Mouse (Mus musculus): ENCODE measurements around the gene Crybg1.

Gene Crybg1

GRCm38 (mm10) chr10:44148337-44149317, at the start of gene Crybg1:
TSS of gene Crybg1 (minus strand) at chr10:44148853.
- DNase-seq, result no peak

- DNase-seq, result no peak
Observed at GRCm38 (mm10) chr10:44177365-44177764, 28.7 kb upstream of the Crybg1 start.

GRCm38 (mm10) chr10:44176548-44176947, 27.9 kb upstream of the Crybg1 start:
- DNase-seq, result no peak

- no peak for DNase-seq
Observed at GRCm38 (mm10) chr10:44176120-44176519, 27.5 kb upstream of the Crybg1 start.

- no peak for DNase-seq
Observed at GRCm38 (mm10) chr10:44170145-44170544, 21.5 kb upstream of the Crybg1 start.

GRCm38 (mm10) chr10:44167061-44167460, 18.4 kb upstream of the Crybg1 start:
- peak; percentile 27 for DNase-seq

- no peak for DNase-seq
Observed at GRCm38 (mm10) chr10:44164258-44164975, 15.8 kb upstream of the Crybg1 start.

- no peak for DNase-seq
Observed at GRCm38 (mm10) chr10:44163028-44163427, 14.4 kb upstream of the Crybg1 start.

GRCm38 (mm10) chr10:44160150-44160549, 11.5 kb upstream of the Crybg1 start:
- peak; percentile 33 for DNase-seq

GRCm38 (mm10) chr10:44157489-44157888, 8.8 kb upstream of the Crybg1 start:
- no peak for DNase-seq

- no peak for DNase-seq
Observed at GRCm38 (mm10) chr10:44150501-44150900, 1.8 kb upstream of the Crybg1 start.

GRCm38 (mm10) chr10:44143401-44143800, 5.3 kb downstream of the Crybg1 start:
- no peak for DNase-seq

- DNase-seq, result no peak
Observed at GRCm38 (mm10) chr10:44138137-44138855, 10.4 kb downstream of the Crybg1 start.

GRCm38 (mm10) chr10:44126047-44126446, 22.6 kb downstream of the Crybg1 start:
- DNase-seq, result no peak

- DNase-seq, result no peak
Observed at GRCm38 (mm10) chr10:44124400-44124933, 24.2 kb downstream of the Crybg1 start.

GRCm38 (mm10) chr10:44118616-44119015, 30.0 kb downstream of the Crybg1 start:
- DNase-seq, result no peak

- no peak for DNase-seq
Observed at GRCm38 (mm10) chr10:44116796-44117195, 31.9 kb downstream of the Crybg1 start.

- DNase-seq, result no peak
Observed at GRCm38 (mm10) chr10:44114611-44115010, 34.0 kb downstream of the Crybg1 start.

GRCm38 (mm10) chr10:44112005-44112675, 36.5 kb downstream of the Crybg1 start:
- DNase-seq, result no peak

- no peak for DNase-seq
Observed at GRCm38 (mm10) chr10:44111168-44111567, 37.5 kb downstream of the Crybg1 start.

- no peak for DNase-seq
Observed at GRCm38 (mm10) chr10:44110460-44110859, 38.2 kb downstream of the Crybg1 start.

GRCm38 (mm10) chr10:44094794-44095193, 53.9 kb downstream of the Crybg1 start:
- DNase-seq, result no peak
